Mouse (Mus musculus): Measurements from ENCODE around the gene Vrk3. TPM values are rescaled to one million over a fixed set of nuclear protein-coding genes. Genes with fewer than 3 reads are reported as not detected.

Vrk3 gene
- polyA plus RNA-seq, 1 experiment from 2014 or later = 28.1 TPM

- peak overlapping the region; percentile 78 for H3K27ac ChIP-seq (replicated peaks)
- peak overlapping the region; percentile 37 for H3K9ac ChIP-seq
- H3K4me1 ChIP-seq (replicated peaks) = peaks cover 77% of the 10 kb centered on the region
- H3K9me3 ChIP-seq (replicated peaks) = no peaks in the 10 kb centered on the region
- WGBS (ENCODE audit: insufficient replicate concordance) = 41% methylated on average over 6 of the region's 6 CpGs
- no peak for ATAC-seq (ENCODE audit: insufficient read depth)
- no peaks in the 10 kb centered on the region for H3K27me3 ChIP-seq
- peak overlapping the region; percentile 92 for H3K4me2 ChIP-seq
- peak overlapping the region; percentile 90 for H3K4me3 ChIP-seq (replicated peaks)
- peaks cover 28% of the 10 kb centered on the region for H3K36me3 ChIP-seq (replicated peaks)
Observed at GRCm38 (mm10) chr7:44818751-44819235, 70.6 kb downstream of the Vrk3 start.

- Histone ChIP-seq H3K4me3 (replicated peaks) (peak overlapping the region; percentile 90), H3K36me3 (replicated peaks) (peaks cover 25% of the 10 kb centered on the region; the same call in 1 of the 2 replicates), H3K4me1 (replicated peaks) (peaks cover 83% of the 10 kb centered on the region), H3K27ac (replicated peaks) (peak overlapping the region; percentile 78), H3K27me3 (no peaks in the 10 kb centered on the region), H3K9me3 (replicated peaks) (no peaks in the 10 kb centered on the region), H3K9ac (peak overlapping the region; percentile 37), H3K4me2 (peak overlapping the region; percentile 92)
- WGBS (ENCODE audit: insufficient replicate concordance) = 83% methylated on average over 2 of the region's 2 CpGs
- no peak for ATAC-seq (ENCODE audit: insufficient read depth)
Observed at GRCm38 (mm10) chr7:44819391-44819790, 71.2 kb downstream of the Vrk3 start.

DNA sequence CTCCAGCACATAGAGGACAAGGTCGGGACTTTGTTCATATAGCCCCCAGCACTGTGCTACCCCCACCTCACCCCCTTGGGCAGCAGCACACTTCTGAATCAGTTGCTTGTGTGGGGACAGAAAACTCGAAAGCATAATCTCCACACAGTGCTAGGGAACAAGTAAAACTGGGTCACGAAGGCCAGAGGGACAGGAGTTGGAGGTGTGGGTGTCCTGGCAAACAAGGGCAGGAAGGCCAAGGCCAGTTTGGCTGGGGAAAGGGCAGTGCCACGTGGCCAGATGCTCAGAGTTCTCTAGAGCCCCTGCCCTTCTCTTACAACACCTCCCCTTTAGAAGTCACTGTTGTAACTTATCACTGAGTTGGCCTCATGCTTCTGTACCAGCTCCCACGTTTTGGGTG lies 71.7 kb downstream of the Vrk3 start:
- ATAC-seq (ENCODE audit: insufficient read depth) = no peak
- Histone ChIP-seq H3K4me2 (peak overlapping the region; percentile 92), H3K9me3 (replicated peaks) (no peaks in the 10 kb centered on the region), H3K36me3 (replicated peaks) (peaks cover 20% of the 10 kb centered on the region; the same call in 1 of the 2 replicates), H3K27ac (replicated peaks) (peak overlapping the region; percentile 78), H3K9ac (peak overlapping the region; percentile 37; the same call in 1 of the 2 replicates), H3K4me3 (replicated peaks) (peak overlapping the region; percentile 90), H3K4me1 (replicated peaks) (peaks cover 83% of the 10 kb centered on the region), H3K27me3 (no peaks in the 10 kb centered on the region)
- 33% methylated on average over 5 of the region's 5 CpGs for WGBS (ENCODE audit: insufficient replicate concordance)

DNA sequence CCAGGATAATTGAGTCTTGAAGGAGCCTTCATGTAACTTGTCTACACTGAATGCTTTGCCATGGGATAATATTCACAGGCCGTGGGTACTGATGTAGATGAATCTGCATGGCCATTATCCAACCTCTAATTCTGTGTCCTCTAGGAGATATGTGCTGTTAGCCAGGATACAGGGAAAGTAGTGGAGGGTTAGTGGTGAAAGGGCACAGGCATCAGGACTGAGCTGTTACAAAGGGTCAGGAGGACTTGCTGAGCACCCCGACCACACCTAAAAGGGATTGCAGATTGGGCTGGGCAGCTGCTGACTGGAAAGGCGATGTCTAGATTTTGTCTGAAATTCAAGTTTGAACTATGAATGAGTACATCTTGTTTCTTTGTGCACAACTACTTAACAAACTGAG lies 72.3 kb downstream of the Vrk3 start:
- Histone ChIP-seq H3K4me2 (peak overlapping the region; percentile 92), H3K9ac (no peak overlapping the region), H3K27me3 (no peaks in the 10 kb centered on the region), H3K9me3 (replicated peaks) (no peaks in the 10 kb centered on the region), H3K27ac (replicated peaks) (peak overlapping the region; percentile 78), H3K36me3 (replicated peaks) (peaks cover 22% of the 10 kb centered on the region; the same call in 1 of the 2 replicates), H3K4me1 (replicated peaks) (peaks cover 83% of the 10 kb centered on the region), H3K4me3 (replicated peaks) (no peak overlapping the region)
- 61% methylated on average over 3 of the region's 3 CpGs for WGBS (ENCODE audit: insufficient replicate concordance)
- no peak for ATAC-seq (ENCODE audit: insufficient read depth)

DNA sequence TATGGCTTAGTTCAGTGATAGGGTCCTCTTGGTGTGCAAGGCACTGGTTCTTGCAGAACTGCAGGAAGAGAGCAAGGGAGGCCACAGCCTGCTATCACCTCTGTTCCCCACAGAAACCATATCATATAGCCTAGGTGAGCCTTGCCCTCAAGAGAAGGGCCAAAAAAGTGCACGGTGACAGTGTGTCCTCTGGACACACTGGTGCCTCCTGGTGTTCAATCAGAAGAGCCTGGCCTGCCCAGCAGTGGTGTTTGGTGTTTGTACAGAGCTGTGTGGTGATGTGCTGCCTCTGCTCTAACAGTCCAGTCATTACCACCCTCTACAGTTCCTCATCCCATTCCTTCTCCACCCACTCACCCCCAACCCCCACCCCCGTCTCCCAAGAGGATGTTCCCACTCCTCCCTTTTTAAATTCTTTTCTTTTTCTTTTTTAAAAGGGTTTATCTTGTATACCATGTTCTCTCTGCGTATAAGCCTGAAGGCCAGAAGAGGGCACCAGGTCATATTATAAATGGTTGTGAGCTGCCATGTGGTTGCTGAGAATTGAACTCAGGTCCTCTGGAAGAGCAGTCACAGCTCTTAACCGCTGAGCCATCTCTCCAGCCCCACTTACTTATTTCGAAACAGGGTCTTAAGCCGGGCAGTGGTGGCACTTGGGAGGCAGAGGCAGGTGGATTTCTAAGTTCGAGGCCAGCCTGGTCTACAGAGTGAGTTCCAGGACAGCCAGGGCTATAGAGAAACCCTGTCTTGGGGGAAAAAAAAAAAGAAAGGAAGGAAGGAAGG lies 73.6 kb downstream of the Vrk3 start:
- Histone ChIP-seq H3K4me2 (no peak overlapping the region), H3K4me1 (replicated peaks) (peaks cover 93% of the 10 kb centered on the region), H3K4me3 (replicated peaks) (no peak overlapping the region), H3K27me3 (no peaks in the 10 kb centered on the region), H3K36me3 (replicated peaks) (peaks cover 36% of the 10 kb centered on the region), H3K9me3 (replicated peaks) (no peaks in the 10 kb centered on the region), H3K9ac (no peak overlapping the region), H3K27ac (replicated peaks) (no peak overlapping the region)
- WGBS (ENCODE audit: insufficient replicate concordance) = 66% methylated on average over 7 of the region's 7 CpGs
- ATAC-seq (ENCODE audit: insufficient read depth) = no peak

DNA sequence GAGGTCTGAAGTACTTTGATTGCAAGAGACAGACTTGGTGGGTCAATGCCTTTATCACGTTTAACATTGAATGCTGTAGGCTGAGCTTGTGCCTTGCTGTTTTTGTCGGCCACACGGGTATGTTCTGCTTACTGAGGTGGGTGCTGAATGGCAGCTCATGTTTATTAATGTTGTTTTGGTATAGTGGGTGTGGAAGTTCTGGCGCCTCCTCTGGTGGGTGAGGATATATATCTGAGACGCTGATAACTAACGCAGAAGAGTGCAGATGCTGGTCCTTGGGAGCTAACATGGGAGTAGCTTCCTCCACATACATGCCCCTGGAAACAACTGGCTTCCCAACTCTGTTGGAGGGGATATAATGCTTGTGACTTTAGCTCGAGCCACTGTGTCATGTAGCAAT lies 75.2 kb downstream of the Vrk3 start:
- 29% methylated on average over 7 of the region's 7 CpGs for WGBS (ENCODE audit: insufficient replicate concordance)
- no peaks in the 10 kb centered on the region for H3K27me3 ChIP-seq
- H3K9me3 ChIP-seq (replicated peaks) = no peaks in the 10 kb centered on the region
- no peak overlapping the region for H3K4me3 ChIP-seq (replicated peaks)
- ATAC-seq (ENCODE audit: insufficient read depth) = no peak
- H3K4me2 ChIP-seq = no peak overlapping the region
- H3K27ac ChIP-seq (replicated peaks) = no peak overlapping the region
- no peak overlapping the region for H3K9ac ChIP-seq
- peaks cover 50% of the 10 kb centered on the region for H3K36me3 ChIP-seq (replicated peaks)
- H3K4me1 ChIP-seq (replicated peaks) = peaks cover 81% of the 10 kb centered on the region

DNA sequence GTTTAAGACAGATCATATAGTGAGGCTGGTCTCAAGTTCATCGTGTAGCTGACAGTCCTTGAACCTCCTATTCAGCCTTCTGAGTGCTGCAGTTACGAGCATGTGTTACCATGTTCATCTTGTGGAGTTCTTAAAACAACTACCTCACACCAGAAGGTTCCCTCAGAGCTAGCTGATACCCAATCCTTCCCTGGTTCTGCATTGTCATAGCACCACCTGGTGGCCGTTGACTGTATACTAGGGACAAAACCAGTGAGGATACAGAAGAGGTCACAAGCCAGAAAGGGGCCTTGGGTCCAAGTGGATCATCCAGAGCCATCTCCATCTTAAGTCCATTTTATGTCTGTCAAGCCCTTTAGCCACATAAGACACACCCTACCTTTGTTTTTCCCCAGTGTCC lies 76.7 kb downstream of the Vrk3 start:
- no peak for ATAC-seq (ENCODE audit: insufficient read depth)
- Histone ChIP-seq H3K4me3 (replicated peaks) (no peak overlapping the region), H3K27ac (replicated peaks) (no peak overlapping the region), H3K4me2 (no peak overlapping the region), H3K27me3 (no peaks in the 10 kb centered on the region), H3K4me1 (replicated peaks) (peaks cover 66% of the 10 kb centered on the region), H3K36me3 (replicated peaks) (peaks cover 57% of the 10 kb centered on the region), H3K9me3 (replicated peaks) (no peaks in the 10 kb centered on the region), H3K9ac (no peak overlapping the region)
- 21% methylated on average over 3 of the region's 3 CpGs for WGBS (ENCODE audit: insufficient replicate concordance)

DNA sequence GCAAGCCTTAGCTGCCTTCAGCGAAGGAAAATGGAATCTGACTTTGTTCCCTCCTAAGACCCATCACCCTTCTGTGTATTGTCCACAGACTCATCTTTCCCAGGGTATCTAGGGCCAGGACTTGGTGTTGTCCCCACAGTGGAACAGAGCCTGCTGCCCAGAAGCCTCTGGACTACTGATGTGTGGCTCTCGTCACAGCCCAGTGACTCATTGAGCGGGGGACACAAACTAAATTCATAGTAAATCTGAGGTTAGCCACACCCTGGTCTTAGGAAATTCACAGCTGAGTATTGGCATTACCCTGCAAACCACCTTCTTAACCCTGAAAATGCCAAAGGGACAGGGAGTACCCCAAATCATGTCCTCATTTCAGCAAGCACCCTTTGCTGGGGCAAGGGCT lies 78.6 kb downstream of the Vrk3 start:
- no peak for ATAC-seq (ENCODE audit: insufficient read depth)
- Histone ChIP-seq H3K4me2 (no peak overlapping the region), H3K9me3 (replicated peaks) (no peaks in the 10 kb centered on the region)

More for the DNA sequence above, 78.6 kb downstream of the Vrk3 start:
- Histone ChIP-seq H3K27ac (replicated peaks) (no peak overlapping the region), H3K36me3 (replicated peaks) (peaks cover 76% of the 10 kb centered on the region), H3K9ac (no peak overlapping the region), H3K27me3 (no peaks in the 10 kb centered on the region), H3K4me1 (replicated peaks) (peaks cover 47% of the 10 kb centered on the region), H3K4me3 (replicated peaks) (no peak overlapping the region)
- WGBS (ENCODE audit: insufficient replicate concordance) = 72% methylated on average over 3 of the region's 3 CpGs

Other genes starting within 250 kb of the Vrk3 start
- 0.08 and 0.10 TPM in 2 replicates for gene Mybpc2, start 223.8 kb upstream of the Vrk3 start, polyA plus RNA-seq (2015; fragmentation: Nextera tagmentation; extraction: Ambion mirVana)
- 0.85 and 0.89 TPM in 2 replicates for gene Spib, start 216.3 kb upstream of the Vrk3 start, polyA plus RNA-seq (2015; fragmentation: Nextera tagmentation; extraction: Ambion mirVana)
- 51.9 and 54.8 TPM in 2 replicates for gene Pold1, start 199.6 kb upstream of the Vrk3 start, polyA plus RNA-seq (2015; fragmentation: Nextera tagmentation; extraction: Ambion mirVana)
- 45.9 and 47.1 TPM in 2 replicates for gene Nr1h2, start 194.5 kb upstream of the Vrk3 start, polyA plus RNA-seq (2015; fragmentation: Nextera tagmentation; extraction: Ambion mirVana)
- 13.8 and 14.2 TPM in 2 replicates for gene Napsa, start 176.0 kb upstream of the Vrk3 start, polyA plus RNA-seq (2015; fragmentation: Nextera tagmentation; extraction: Ambion mirVana)
- 0.05 TPM in 2 replicates for gene Kcnc3, start 157.7 kb upstream of the Vrk3 start, polyA plus RNA-seq (2015; fragmentation: Nextera tagmentation; extraction: Ambion mirVana)
- gene Myh14, start 77.6 kb upstream of the Vrk3 start, polyA plus RNA-seq (2015; fragmentation: Nextera tagmentation; extraction: Ambion mirVana) = 0.18 and 0.41 TPM in 2 replicates
- gene Izumo2, start 39.7 kb upstream of the Vrk3 start, polyA plus RNA-seq (2015; fragmentation: Nextera tagmentation; extraction: Ambion mirVana) = not detected in 2 replicates
- 0.94 and 1.0 TPM in 2 replicates for gene Zfp473, start 2.6 kb downstream of the Vrk3 start, polyA plus RNA-seq (2015; fragmentation: Nextera tagmentation; extraction: Ambion mirVana)
- 48.8 and 51.2 TPM in 2 replicates for gene Nup62, start 67.7 kb downstream of the Vrk3 start, polyA plus RNA-seq (2015; fragmentation: Nextera tagmentation; extraction: Ambion mirVana)
- 0.35 and 0.46 TPM in 2 replicates for gene Il4i1, start 68.0 kb downstream of the Vrk3 start, polyA plus RNA-seq (2015; fragmentation: Nextera tagmentation; extraction: Ambion mirVana)
- 7.5 and 9.2 TPM in 2 replicates for gene Atf5, start 68.2 kb downstream of the Vrk3 start, polyA plus RNA-seq (2015; fragmentation: Nextera tagmentation; extraction: Ambion mirVana)
- 27.7 and 32.3 TPM in 2 replicates for gene Akt1s1, start 100.6 kb downstream of the Vrk3 start, polyA plus RNA-seq (2015; fragmentation: Nextera tagmentation; extraction: Ambion mirVana)
- gene Tbc1d17, start 100.7 kb downstream of the Vrk3 start, polyA plus RNA-seq (2015; fragmentation: Nextera tagmentation; extraction: Ambion mirVana) = 26.1 and 29.4 TPM in 2 replicates
- 23.8 and 28.9 TPM in 2 replicates for gene Pnkp, start 108.7 kb downstream of the Vrk3 start, polyA plus RNA-seq (2015; fragmentation: Nextera tagmentation; extraction: Ambion mirVana)
- gene Ptov1, start 121.4 kb downstream of the Vrk3 start, polyA plus RNA-seq (2015; fragmentation: Nextera tagmentation; extraction: Ambion mirVana) = 54.1 and 59.1 TPM in 2 replicates
- gene Med25, start 144.3 kb downstream of the Vrk3 start, polyA plus RNA-seq (2015; fragmentation: Nextera tagmentation; extraction: Ambion mirVana) = 46.8 and 56.2 TPM in 2 replicates
- 6.7 and 6.9 TPM in 2 replicates for gene Fuz, start 147.7 kb downstream of the Vrk3 start, polyA plus RNA-seq (2015; fragmentation: Nextera tagmentation; extraction: Ambion mirVana)
- gene Ap2a1, start 181.1 kb downstream of the Vrk3 start, polyA plus RNA-seq (2015; fragmentation: Nextera tagmentation; extraction: Ambion mirVana) = 69.1 and 70.9 TPM in 2 replicates
- 0.08 TPM in 1 of 2 replicates, not detected in the other for gene Tsks, start 194.8 kb downstream of the Vrk3 start, polyA plus RNA-seq (2015; fragmentation: Nextera tagmentation; extraction: Ambion mirVana)
- gene Cpt1c, start 226.4 kb downstream of the Vrk3 start, polyA plus RNA-seq (2015; fragmentation: Nextera tagmentation; extraction: Ambion mirVana) = 1.5 and 1.6 TPM in 2 replicates
- gene Prmt1, start 238.2 kb downstream of the Vrk3 start, polyA plus RNA-seq (2015; fragmentation: Nextera tagmentation; extraction: Ambion mirVana) = 111 and 114 TPM in 2 replicates
- 39.4 and 47.2 TPM in 2 replicates for gene Irf3, start 249.2 kb downstream of the Vrk3 start, polyA plus RNA-seq (2015; fragmentation: Nextera tagmentation; extraction: Ambion mirVana)

Data from liver, embryonic 15.5 days (tissue).